Comparison of ENCODE assay signal across 8 mouse cellular contexts in the genomic region with DNA sequence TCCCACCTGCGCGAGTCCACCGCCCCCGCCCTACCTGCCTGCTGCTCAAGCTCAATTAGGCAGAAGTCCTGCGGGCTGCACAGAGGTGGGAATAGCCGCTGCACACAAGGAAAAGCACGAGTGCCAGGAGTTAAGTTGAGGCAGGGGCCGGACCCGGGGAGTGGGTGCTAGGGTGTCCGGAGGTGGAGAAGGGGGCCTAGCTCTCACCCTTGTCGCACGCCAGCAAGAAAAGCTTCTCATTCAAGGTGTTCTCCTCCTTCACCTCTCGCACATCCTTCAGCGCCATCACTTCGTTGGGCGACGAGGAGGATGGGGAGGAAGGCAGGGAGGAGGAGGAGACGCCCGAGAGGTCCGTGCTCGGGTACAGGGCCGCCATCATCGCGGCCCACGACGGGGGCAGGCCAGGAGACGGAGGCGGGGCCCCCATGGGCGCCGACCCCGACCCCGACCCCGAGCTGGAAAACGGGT. TPM values are rescaled to one million over a fixed set of nuclear protein-coding genes. Genes with fewer than 3 reads are reported as not detected.
DNase-seq lines count a peak whose midpoint lies in the region; ATAC-seq lines count a peak whose summit lies in the region.

No protein-coding gene starts in this region.

- H3K4me2 ChIP-seq in forebrain, embryonic 11.5 days (ENCODE audit: low read depth, low read length, severe bottlenecking), result peak overlapping the region; percentile 87
- peak overlapping the region; percentile 76 for H3K4me2 ChIP-seq in hindbrain, embryonic 12.5 days (replicated peaks)
- H3K4me2 ChIP-seq in midbrain, embryonic 15.5 days, result peak overlapping the region; percentile 82

- intact Hi-C loops in gastrocnemius, postnatal 14 days (cut with DNase I; ENCODE audit: low total_unique reads), result no loop called here

- H3K9ac ChIP-seq in forebrain, embryonic 11.5 days (ENCODE audit: low read length), result peak overlapping the region; percentile 81
- peak overlapping the region; percentile 91 for H3K9ac ChIP-seq in hindbrain, embryonic 12.5 days
- peak overlapping the region; percentile 86 for H3K9ac ChIP-seq in midbrain, embryonic 15.5 days

- H3K9me3 ChIP-seq in forebrain, embryonic 11.5 days (ENCODE audit: control insufficient read depth, low read length), result no peaks in the 10 kb centered on the region
- no peaks in the 10 kb centered on the region for H3K9me3 ChIP-seq in hindbrain, embryonic 12.5 days (replicated peaks)
- no peaks in the 10 kb centered on the region for H3K9me3 ChIP-seq in midbrain, embryonic 15.5 days

- peak; percentile 76 for ATAC-seq in forebrain, embryonic 11.5 days (replicated peaks; ENCODE audit: low FRiP score)
- peak; percentile 69 for ATAC-seq in hindbrain, embryonic 12.5 days (ENCODE audit: low FRiP score)
- peak; percentile 77 for ATAC-seq in midbrain, embryonic 15.5 days (replicated peaks)
- ATAC-seq in megakaryocyte progenitor cell, adult 5-6 weeks (replicated peaks; ENCODE audit: poor library complexity), result no peak

- WGBS in forebrain, embryonic 11.5 days, result under 1% methylated on average over 24 of the region's 34 CpGs
- under 1% methylated on average over 31 of the region's 34 CpGs for WGBS in hindbrain, embryonic 12.5 days
- WGBS in midbrain, embryonic 15.5 days, result 2% methylated on average over 30 of the region's 34 CpGs

- H3K27me3 ChIP-seq in forebrain, embryonic 11.5 days (ENCODE audit: control insufficient read depth, insufficient read depth, low read length), result no peaks in the 10 kb centered on the region
- H3K27me3 ChIP-seq in hindbrain, embryonic 12.5 days, result peaks cover 7% of the 10 kb centered on the region; the same call in 1 of the 2 replicates
- peaks cover 7% of the 10 kb centered on the region; the same call in 1 of the 2 replicates for H3K27me3 ChIP-seq in midbrain, embryonic 15.5 days (replicated peaks)

- H3K36me3 ChIP-seq in forebrain, embryonic 11.5 days (ENCODE audit: control insufficient read depth, insufficient read depth, low read length), result no peaks in the 10 kb centered on the region
- H3K36me3 ChIP-seq in hindbrain, embryonic 12.5 days, result no peaks in the 10 kb centered on the region
- no peaks in the 10 kb centered on the region for H3K36me3 ChIP-seq in midbrain, embryonic 15.5 days (replicated peaks)

- H3K27ac ChIP-seq in forebrain, embryonic 11.5 days (ENCODE audit: low read depth, low read length), result no peak overlapping the region
- H3K27ac ChIP-seq in hindbrain, embryonic 12.5 days, result no peak overlapping the region
- peak overlapping the region; percentile 65; the same call in 1 of the 2 replicates for H3K27ac ChIP-seq in midbrain, embryonic 15.5 days

- H3K4me3 ChIP-seq in forebrain, embryonic 11.5 days (ENCODE audit: low read depth, low read length), result peak overlapping the region; percentile 88
- peak overlapping the region; percentile 92 for H3K4me3 ChIP-seq in hindbrain, embryonic 12.5 days
- peak overlapping the region; percentile 71 for H3K4me3 ChIP-seq in midbrain, embryonic 15.5 days

- DNase-seq in gastrocnemius, adult 18-20 months (ENCODE audit: low spot score), result peak; percentile 1
- DNase-seq in gastrocnemius, postnatal 14 days, result no peak
- peak; percentile 9 for DNase-seq in adrenal gland, postnatal 10 days
- DNase-seq in forebrain, embryonic 11.5 days (ENCODE audit: low spot score), result peak; percentile 70
- peak; percentile 22 to 26 for DNase-seq in left cerebral cortex, adult 8-10 months (ENCODE audit: low spot score in 2 of 2)

- H3K4me1 ChIP-seq in forebrain, embryonic 11.5 days (replicated peaks; ENCODE audit: control insufficient read depth, insufficient read depth, low read length), result peaks cover 2% of the 10 kb centered on the region
- H3K4me1 ChIP-seq in hindbrain, embryonic 12.5 days, result no peaks in the 10 kb centered on the region
- H3K4me1 ChIP-seq in midbrain, embryonic 15.5 days, result peaks cover 18% of the 10 kb centered on the region

RNA-seq across cellular contexts. Expression of a gene that starts 0.7 kb away (rescaled TPM):
- 1 to 10 TPM in 1 of 2 experiments, under 1 TPM in 1; 0.84 to 1.8 TPM for total RNA-seq in gastrocnemius, adult 18-20 months (2021)
- 1 to 10 TPM; 1.2 to 1.3 TPM for total RNA-seq in gastrocnemius, postnatal 14 days (2021)
- 1 to 10 TPM; 4.9 to 5.5 TPM for total RNA-seq in adrenal gland, postnatal 10 days (2021)
- polyA plus RNA-seq in forebrain, embryonic 11.5 days (2014; fragmentation: Nextera tagmentation; extraction: Ambion mirVana), result 2.8 and 3.1 TPM in 2 replicates
- polyA plus RNA-seq in hindbrain, embryonic 12.5 days (2016; fragmentation: Nextera tagmentation; extraction: Ambion mirVana), result 5.5 and 5.9 TPM in 2 replicates
- total RNA-seq in left cerebral cortex, adult 8-10 months (2022), result 10 to 100 TPM; 40.8 to 46.5 (median 42.6) TPM
- 7.5 and 8.3 TPM in 2 replicates for polyA plus RNA-seq in midbrain, embryonic 15.5 days (2015; fragmentation: Nextera tagmentation; extraction: Ambion mirVana)
- 0.39 TPM in 1 of 2 replicates, not detected in the other for total RNA-seq in megakaryocyte progenitor cell, adult 5-6 weeks (2015)
- 0.33 TPM in 1 of 2 replicates, not detected in the other for total RNA-seq in megakaryocyte progenitor cell, adult 5-6 weeks (2017)

Comparison
In these comparisons a context has a peak if more than half of its experiments do, and no peak if none do; other contexts are left out.
1. RNA of a gene that starts 0.7 kb away (total RNA-seq): 40.8 to 46.5 TPM in left cerebral cortex, adult 8-10 months; 4.9 to 5.5 TPM in adrenal gland, postnatal 10 days, 0.84 to 1.8 TPM in gastrocnemius, adult 18-20 months, 1.2 to 1.3 TPM in gastrocnemius, postnatal 14 days and 0.33 to 0.39 TPM in megakaryocyte progenitor cell, adult 5-6 weeks; every median in the first group is over 4 times any median in the second.
2. Peak in every context shown above with its lines, with median percentiles within 50 percentile points of each other: H3K4me2 ChIP-seq, H3K4me3 ChIP-seq and H3K9ac ChIP-seq.